Mouse (Mus musculus) heart, embryonic 10.5 days (tissue): Measurements from ENCODE around the gene Traf7. TPM values are rescaled to one million over a fixed set of nuclear protein-coding genes. Genes with fewer than 3 reads are reported as not detected.
A peak's percentile ranks its signal among the peaks of the same experiment; 100 is the strongest.

Source experiments
- DNase-seq: peaks from one replicate; pipeline ENCODE4 v3.0.0-alpha.2; 2017; ENCODE audit warnings: low spot score
- H3K27ac ChIP-seq: fragments of 300-500 bp; sonication (generic); 2 replicates; pipeline ENCODE4 v1.5.1; 2016; ENCODE audit warnings: mild to moderate bottlenecking
- H3K27me3 ChIP-seq: fragments of 300-500 bp; sonication (generic); 2 replicates; pipeline ENCODE4 v1.6.1; 2016; ENCODE audit warnings: mild to moderate bottlenecking; ENCODE audit not compliant: poor library complexity, insufficient read depth, severe bottlenecking
- H3K36me3 ChIP-seq: fragments of 300-500 bp; sonication (generic); 2 replicates; pipeline ENCODE4 v1.6.1; 2016; ENCODE audit warnings: mild to moderate bottlenecking, moderate library complexity
- H3K4me1 ChIP-seq: fragments of 300-500 bp; sonication (generic); 2 replicates; pipeline ENCODE4 v1.6.1; 2016; ENCODE audit warnings: mild to moderate bottlenecking
- H3K4me3 ChIP-seq: fragments of 300-500 bp; sonication (generic); 2 replicates; pipeline ENCODE4 v1.5.1; 2016; ENCODE audit warnings: mild to moderate bottlenecking, moderate library complexity
- H3K9me3 ChIP-seq: fragments of 300-500 bp; sonication (generic); 2 replicates; pipeline ENCODE4 v1.6.1; 2016; ENCODE audit warnings: mild to moderate bottlenecking, moderate library complexity
- WGBS: fragments of 180-500 bp; shearing (Covaris S2); methylation state at CpG from one replicate; pipeline ENCODE4 v1.1.7; 2016; 5-methylcytosine and 5-hydroxymethylcytosine counted together
- polyA plus RNA-seq: library from polyadenylated mRNA; unstranded; fragments of >200 nt; fragmentation: Nextera tagmentation; extraction: Ambion mirVana; gene quantifications from 2 replicates; pipeline ENCODE4 v1.2.1, GENCODE M21; 2016

The Traf7 gene
- polyA plus RNA-seq, 1 experiment from 2014 or later: 93.5 TPM

- no peak for DNase-seq
- Histone ChIP-seq H3K27me3 (no peaks in the 10 kb centered on the region), H3K9me3 (no peaks in the 10 kb centered on the region), H3K4me1 (peaks cover 10% of the 10 kb centered on the region; the same call in 1 of the 2 replicates), H3K36me3 (peaks cover 62% of the 10 kb centered on the region), H3K4me3 (no peak overlapping the region), H3K27ac (no peak overlapping the region)
- WGBS: 90% methylated on average over 4 of the region's 4 CpGs
Measured at GRCm38 (mm10) chr17:24520450-24520849, 7.3 kb downstream of the Traf7 start.

DNA sequence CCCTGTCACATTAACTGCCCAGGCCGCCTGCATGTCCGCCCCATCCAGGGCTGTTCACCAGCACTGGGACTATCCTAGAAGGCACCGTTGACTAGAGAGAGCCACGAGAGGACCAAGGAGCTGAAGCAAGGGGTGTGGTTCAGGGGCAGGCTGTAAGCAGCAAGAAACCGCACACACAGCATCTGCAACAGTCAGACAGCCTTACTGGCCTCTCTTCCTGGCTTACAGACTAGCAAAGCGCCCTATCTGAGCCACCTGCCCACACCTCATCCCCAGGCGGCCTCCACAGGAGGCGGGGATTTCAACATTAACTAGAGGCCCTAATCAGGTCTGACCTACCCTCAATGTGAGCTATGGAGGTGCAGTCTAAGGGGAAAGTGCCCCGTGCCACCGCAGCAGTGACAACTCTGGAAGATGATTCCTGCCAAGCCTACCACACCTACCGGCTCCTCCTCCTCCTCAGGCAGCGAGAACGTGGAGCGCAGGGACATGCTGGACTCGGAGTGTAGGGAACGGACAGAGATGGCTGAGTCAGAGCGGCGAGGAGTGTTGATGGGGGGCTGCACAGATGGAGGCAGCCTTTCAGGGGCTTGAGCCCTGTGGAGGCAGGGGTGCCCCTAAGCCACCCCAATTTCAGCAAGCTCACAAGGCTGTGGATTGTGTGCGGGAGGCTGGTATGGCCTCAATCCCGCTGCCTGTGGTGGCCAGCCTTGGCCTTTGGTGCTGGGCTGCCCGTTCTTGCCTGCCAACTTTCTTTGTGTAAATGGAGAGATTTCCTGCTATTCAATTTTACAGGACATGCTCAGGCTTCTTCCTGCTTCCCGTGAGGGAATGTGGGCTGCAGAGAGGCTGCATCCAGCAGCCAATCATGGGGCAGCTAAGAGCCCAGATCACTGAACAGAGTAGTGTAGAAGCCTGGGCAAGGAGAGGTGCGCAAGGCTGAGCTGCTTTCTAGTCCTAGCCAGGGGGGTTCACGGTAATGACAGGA is 13.2 kb downstream of the Traf7 start:
- Histone ChIP-seq H3K4me1 (peaks cover 11% of the 10 kb centered on the region; the same call in 1 of the 2 replicates), H3K9me3 (no peaks in the 10 kb centered on the region), H3K27ac (peak overlapping the region; percentile 31), H3K4me3 (no peak overlapping the region), H3K27me3 (no peaks in the 10 kb centered on the region), H3K36me3 (peaks cover 98% of the 10 kb centered on the region)
- DNase-seq: no peak
- WGBS: 83% methylated on average over 24 of the region's 24 CpGs

DNA sequence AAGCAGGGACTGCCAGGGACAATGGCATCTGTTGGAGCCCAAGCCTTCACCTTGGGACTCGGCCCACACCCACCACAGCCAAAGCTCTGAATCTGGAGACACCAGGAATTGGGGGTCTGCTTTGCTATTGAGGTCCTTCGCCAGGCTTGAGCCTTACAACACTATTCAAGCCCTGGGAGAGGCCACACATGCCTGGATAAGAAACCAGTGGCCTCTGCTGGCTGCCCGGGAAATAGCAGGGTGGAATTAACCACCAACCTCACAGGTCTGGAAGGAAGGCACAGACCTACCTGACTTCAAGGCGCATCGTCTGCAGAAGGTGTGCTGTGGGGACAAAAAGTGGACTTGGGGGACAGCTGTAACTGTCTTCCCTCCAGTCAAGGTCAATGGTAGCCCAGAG is 14.1 kb downstream of the Traf7 start:
- DNase-seq: no peak
- H3K9me3 ChIP-seq: no peaks in the 10 kb centered on the region
- H3K4me3 ChIP-seq: no peak overlapping the region
- H3K36me3 ChIP-seq: peaks cover 98% of the 10 kb centered on the region
- H3K27ac ChIP-seq: no peak overlapping the region
- peaks cover 11% of the 10 kb centered on the region; the same call in 1 of the 2 replicates for H3K4me1 ChIP-seq
- 54% methylated on average over 5 of the region's 5 CpGs for WGBS
- no peaks in the 10 kb centered on the region for H3K27me3 ChIP-seq

DNA sequence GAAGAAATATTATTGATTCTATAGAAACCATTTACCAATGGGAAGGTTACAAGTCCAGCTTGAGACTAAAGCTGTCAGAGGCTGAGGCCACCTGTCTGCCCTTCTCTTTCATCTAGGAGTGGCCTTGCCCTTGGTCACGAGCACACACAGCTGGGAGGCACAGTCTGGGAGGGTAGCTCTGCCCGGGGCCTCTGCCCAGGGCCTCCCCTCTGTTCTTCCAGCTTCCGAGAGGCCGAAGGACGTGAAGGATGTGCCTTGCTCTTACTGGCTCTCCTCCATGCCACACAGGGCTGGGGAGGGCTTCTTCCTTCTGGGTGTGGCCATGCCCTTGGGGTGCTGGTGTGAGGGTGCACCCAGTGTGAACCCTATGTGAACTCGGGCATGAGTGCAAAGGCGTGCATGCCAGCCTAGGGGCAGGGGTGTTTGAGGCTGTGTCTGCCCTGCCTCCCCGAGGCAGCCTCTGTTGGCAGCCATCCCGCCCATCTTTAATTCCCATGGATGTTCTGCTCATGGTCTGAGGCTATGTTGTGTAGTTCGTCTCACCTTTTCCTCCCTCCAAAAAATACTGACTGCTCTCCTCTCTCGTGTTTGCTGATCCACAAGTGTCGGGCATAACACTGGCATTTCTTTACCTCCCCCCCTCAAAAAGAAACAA is 19.8 kb downstream of the Traf7 start:
- peaks cover 62% of the 10 kb centered on the region for H3K36me3 ChIP-seq
- H3K27ac ChIP-seq: no peak overlapping the region
- H3K9me3 ChIP-seq: no peaks in the 10 kb centered on the region
- peaks cover 44% of the 10 kb centered on the region for H3K27me3 ChIP-seq
- 83% methylated on average over 12 of the region's 12 CpGs for WGBS
- peaks cover 13% of the 10 kb centered on the region for H3K4me1 ChIP-seq
- H3K4me3 ChIP-seq: no peak overlapping the region
- DNase-seq: no peak

DNA sequence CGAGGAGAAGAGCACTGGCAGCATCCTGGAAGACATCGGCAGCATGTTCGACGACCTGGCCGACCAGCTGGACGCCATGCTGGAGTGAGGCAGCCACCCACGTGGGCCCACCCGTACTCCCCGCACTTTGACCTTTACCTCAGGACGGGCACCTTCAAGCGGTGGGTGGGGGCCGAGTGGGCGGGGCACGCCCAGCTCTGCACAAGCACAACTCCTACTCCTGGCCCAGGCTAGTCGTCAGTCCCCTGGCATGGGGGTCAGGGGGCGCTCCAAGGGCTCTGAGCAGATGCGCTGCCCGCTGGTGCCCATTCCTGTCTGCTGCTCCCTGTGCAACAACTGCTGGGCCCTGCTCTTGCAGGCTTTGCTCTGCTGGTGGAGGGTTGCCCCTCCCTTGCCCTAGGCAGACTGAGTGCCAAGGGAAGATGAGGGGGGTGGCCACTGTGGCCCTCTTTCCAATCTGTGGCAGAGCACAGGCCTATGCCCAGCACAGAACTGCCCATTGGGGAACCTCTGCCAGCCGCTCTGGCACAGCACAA is 20.5 kb downstream of the Traf7 start:
- peaks cover 57% of the 10 kb centered on the region for H3K36me3 ChIP-seq
- 40% methylated on average over 19 of the region's 19 CpGs for WGBS
- H3K4me3 ChIP-seq: peak overlapping the region; percentile 49

GRCm38 (mm10) chr17:24506332-24507070 is 21.2 kb downstream of the Traf7 start:
- Histone ChIP-seq H3K4me1 (peaks cover 18% of the 10 kb centered on the region), H3K27me3 (peaks cover 53% of the 10 kb centered on the region), H3K27ac (peak overlapping the region; percentile 38; the same call in 1 of the 2 replicates), H3K4me3 (peak overlapping the region; percentile 49), H3K9me3 (no peaks in the 10 kb centered on the region), H3K36me3 (peaks cover 50% of the 10 kb centered on the region)
- no peak for DNase-seq
- WGBS: 19% methylated on average over 36 of the region's 36 CpGs

More for the DNA sequence above, 20.5 kb downstream of the Traf7 start:
- no peak for DNase-seq
- H3K9me3 ChIP-seq: no peaks in the 10 kb centered on the region
- H3K4me1 ChIP-seq: peaks cover 13% of the 10 kb centered on the region
- H3K27me3 ChIP-seq: peaks cover 49% of the 10 kb centered on the region
- no peak overlapping the region for H3K27ac ChIP-seq

GRCm38 (mm10) chr17:24505286-24505955 is 22.3 kb downstream of the Traf7 start:
- 88% methylated on average over 30 of the region's 30 CpGs for WGBS
- peaks cover 39% of the 10 kb centered on the region for H3K36me3 ChIP-seq
- H3K27me3 ChIP-seq: peaks cover 58% of the 10 kb centered on the region

GRCm38 (mm10) chr17:24504085-24504484 is 23.7 kb downstream of the Traf7 start:
- Histone ChIP-seq H3K36me3 (peaks cover 26% of the 10 kb centered on the region), H3K27me3 (peaks cover 68% of the 10 kb centered on the region), H3K4me3 (no peak overlapping the region), H3K27ac (no peak overlapping the region), H3K9me3 (no peaks in the 10 kb centered on the region), H3K4me1 (peaks cover 18% of the 10 kb centered on the region)
- DNase-seq: no peak
- WGBS: 89% methylated on average over 10 of the region's 10 CpGs

More at GRCm38 (mm10) chr17:24505286-24505955, 22.3 kb downstream of the Traf7 start:
- H3K27ac ChIP-seq: no peak overlapping the region
- H3K4me1 ChIP-seq: peaks cover 18% of the 10 kb centered on the region
- H3K4me3 ChIP-seq: no peak overlapping the region
- no peaks in the 10 kb centered on the region for H3K9me3 ChIP-seq
- DNase-seq: no peak

DNA sequence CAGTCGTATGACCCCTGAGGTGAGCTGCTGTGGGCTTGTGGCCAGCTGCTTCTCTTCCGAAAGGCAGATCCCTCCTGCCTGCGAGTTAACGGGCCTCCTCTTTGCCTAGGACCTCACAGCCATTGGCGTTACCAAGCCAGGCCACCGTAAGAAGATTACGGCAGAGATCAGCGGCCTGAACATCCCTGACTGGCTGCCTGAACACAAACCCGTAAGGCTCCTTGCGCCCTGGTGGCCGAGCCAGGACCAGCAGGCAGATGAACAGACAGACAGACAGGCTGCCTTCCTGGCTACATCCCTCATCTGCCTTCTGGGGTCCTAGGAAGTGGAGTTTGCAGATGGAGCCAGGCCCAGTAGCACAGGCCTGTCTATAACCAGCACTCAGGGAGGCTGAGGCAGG is 25.5 kb downstream of the Traf7 start:
- no peaks in the 10 kb centered on the region for H3K9me3 ChIP-seq
- peaks cover 15% of the 10 kb centered on the region for H3K4me1 ChIP-seq
- H3K36me3 ChIP-seq: peaks cover 8% of the 10 kb centered on the region; the same call in 1 of the 2 replicates
- H3K4me3 ChIP-seq: no peak overlapping the region; the same call in 1 of the 2 replicates
- WGBS: 35% methylated on average over 11 of the region's 11 CpGs
- peaks cover 69% of the 10 kb centered on the region for H3K27me3 ChIP-seq
- H3K27ac ChIP-seq: no peak overlapping the region
- no peak for DNase-seq

DNA sequence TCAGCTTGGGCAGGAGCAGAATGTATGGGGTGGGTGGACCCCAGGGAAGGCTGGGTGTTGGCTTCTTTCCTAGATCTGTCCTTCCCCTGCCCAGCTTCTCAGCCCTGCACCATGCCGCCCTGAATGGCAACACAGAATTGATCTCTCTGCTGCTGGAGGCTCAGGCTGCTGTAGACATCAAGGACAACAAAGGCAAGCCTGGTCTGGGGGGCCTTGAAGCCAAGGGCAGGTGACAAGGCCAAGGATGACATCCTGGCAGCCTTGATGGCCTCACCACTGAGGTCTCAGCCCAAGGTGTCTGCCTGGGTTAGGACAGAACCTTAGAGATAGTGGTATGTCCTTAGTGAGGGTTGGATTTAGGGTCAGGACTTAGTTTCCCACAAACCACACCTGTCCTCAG is 31.7 kb downstream of the Traf7 start:
- no peaks in the 10 kb centered on the region for H3K9me3 ChIP-seq
- H3K27ac ChIP-seq: no peak overlapping the region
- no peaks in the 10 kb centered on the region for H3K4me1 ChIP-seq
- WGBS: 69% methylated on average over 1 of the region's 1 CpGs
- no peak overlapping the region for H3K4me3 ChIP-seq
- H3K36me3 ChIP-seq: no peaks in the 10 kb centered on the region
- DNase-seq: no peak
- peaks cover 47% of the 10 kb centered on the region for H3K27me3 ChIP-seq

DNA sequence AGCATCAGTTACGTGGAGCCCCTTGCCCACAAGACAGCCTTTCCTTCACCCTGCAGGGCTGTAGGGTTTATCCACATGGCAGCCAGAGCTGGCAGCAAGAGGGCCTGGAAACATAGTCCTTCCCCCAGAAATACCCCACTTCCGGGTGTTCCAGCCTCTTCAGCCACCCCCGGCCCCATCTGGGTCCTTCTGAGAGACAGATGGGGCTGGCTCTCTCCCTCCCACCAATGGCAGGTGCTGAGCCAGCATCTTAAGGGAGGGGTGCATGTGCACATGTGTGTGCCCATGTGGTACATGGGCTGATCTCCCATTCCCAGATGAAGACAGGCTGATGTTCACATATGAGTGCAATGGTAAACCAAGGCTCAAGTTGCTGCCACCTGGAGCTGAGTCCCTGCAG is 32.3 kb downstream of the Traf7 start:
- Histone ChIP-seq H3K36me3 (no peaks in the 10 kb centered on the region), H3K9me3 (no peaks in the 10 kb centered on the region), H3K27me3 (peaks cover 50% of the 10 kb centered on the region), H3K4me3 (no peak overlapping the region), H3K4me1 (no peaks in the 10 kb centered on the region), H3K27ac (no peak overlapping the region)
- 68% methylated on average over 3 of the region's 3 CpGs for WGBS
- no peak for DNase-seq
